8 mouse cellular contexts compared by ENCODE assay signal in the genomic region with DNA sequence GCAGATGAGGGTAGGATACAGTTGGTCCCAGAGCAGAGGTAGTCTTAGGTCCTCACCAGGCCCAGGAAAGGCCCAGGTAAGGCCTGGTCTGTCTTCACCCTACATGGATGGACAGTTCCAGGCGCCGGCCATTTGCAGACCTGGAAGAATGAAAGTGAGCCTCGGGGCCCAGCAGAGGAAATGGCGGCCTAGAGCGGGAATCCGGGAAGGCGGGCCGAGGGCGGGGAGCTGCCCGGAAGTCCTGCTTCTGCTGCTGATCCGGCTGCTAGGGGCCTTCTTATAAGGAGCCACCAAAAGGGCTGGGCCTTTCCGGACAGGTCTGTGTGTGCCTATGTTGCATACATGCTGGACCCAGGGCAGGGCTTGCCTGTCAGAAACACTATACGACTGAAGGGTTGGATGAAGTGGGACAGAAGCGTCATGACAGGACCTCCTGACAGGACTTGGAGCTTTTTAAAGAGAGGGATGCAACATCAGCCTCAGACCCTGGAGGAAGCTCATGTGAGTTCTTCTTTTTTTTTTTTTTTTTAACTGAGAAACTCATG. TPM values are rescaled to one million over a fixed set of nuclear protein-coding genes. Genes with fewer than 3 reads are reported as not detected.
DNase-seq lines count a peak whose midpoint lies in the region; ATAC-seq and TF ChIP-seq lines count a peak whose summit lies in the region.
"Had no signal": no experiment of that assay in that cellular context is flagged by ENCODE, and none has a peak within 500 bp of the region (broad histone marks: within the 10 kb centered on the region; RNA-seq: fewer than 3 reads in every experiment).

No protein-coding gene starts in this region.

- H3K4me3 ChIP-seq in neural tube, embryonic 13.5 days: no peak overlapping the region
- H3K4me3 ChIP-seq in kidney, postnatal 0 days (replicated peaks; ENCODE audit: low read depth, low read length): no peak overlapping the region
- H3K4me3 ChIP-seq: megakaryocyte, embryonic 14.5 days had no signal

- H3K9me3 ChIP-seq in neural tube, embryonic 13.5 days: no peaks in the 10 kb centered on the region
- H3K9me3 ChIP-seq in kidney, postnatal 0 days (replicated peaks; ENCODE audit: low read length): no peaks in the 10 kb centered on the region
- H3K9me3 ChIP-seq: megakaryocyte, embryonic 14.5 days had no signal

- peaks cover 96% of the 10 kb centered on the region for H3K4me1 ChIP-seq in neural tube, embryonic 13.5 days (replicated peaks)
- H3K4me1 ChIP-seq in kidney, postnatal 0 days (replicated peaks; ENCODE audit: insufficient read depth, low read length): peaks cover 25% of the 10 kb centered on the region
- H3K4me1 ChIP-seq: megakaryocyte, embryonic 14.5 days had no signal

- H3K27me3 ChIP-seq in neural tube, embryonic 13.5 days: no peaks in the 10 kb centered on the region
- no peaks in the 10 kb centered on the region for H3K27me3 ChIP-seq in kidney, postnatal 0 days (ENCODE audit: insufficient read depth, low read length)

- no peak for TF ChIP-seq CTCF in kidney, postnatal 0 days (IDR thresholded peaks at IDR 0.05; ENCODE audit: low read depth)

- no peak for ATAC-seq in neural tube, embryonic 13.5 days (ENCODE audit: low read depth)
- ATAC-seq in kidney, postnatal 0 days (replicated peaks; ENCODE audit: low FRiP score, low read depth): no peak
- ATAC-seq in erythroblast, adult 5-6 weeks (replicated peaks; ENCODE audit: low FRiP score, poor library complexity, severe bottlenecking): no peak

- peak overlapping the region; percentile 36; the same call in 1 of the 2 replicates for H3K4me2 ChIP-seq in neural tube, embryonic 13.5 days
- no peak overlapping the region for H3K4me2 ChIP-seq in kidney, postnatal 0 days (ENCODE audit: low read length)

- intact Hi-C loops in gastrocnemius, postnatal 14 days (cut with DNase I; ENCODE audit: low total_unique reads): no loop called here

- H3K36me3 ChIP-seq in neural tube, embryonic 13.5 days: peaks cover 59% of the 10 kb centered on the region
- peaks cover 26% of the 10 kb centered on the region for H3K36me3 ChIP-seq in kidney, postnatal 0 days (ENCODE audit: insufficient read depth, low read length)

- H3K27ac ChIP-seq in neural tube, embryonic 13.5 days (replicated peaks): peak overlapping the region; percentile 85
- peak overlapping the region; percentile 34; the same call in 1 of the 2 replicates for H3K27ac ChIP-seq in kidney, postnatal 0 days

- peak; percentile 60 for DNase-seq in gastrocnemius, postnatal 14 days
- DNase-seq in gastrocnemius, postnatal 25 days: no peak
- DNase-seq in neural tube, embryonic 10.5 days (ENCODE audit: extremely low spot score, low spot score): no peak
- DNase-seq in kidney, postnatal 0 days (ENCODE audit: low spot score): no peak
- DNase-seq in embryo, embryonic 9.5 days (ENCODE audit: extremely low spot score): no peak

- peak overlapping the region; percentile 52; the same call in 1 of the 2 replicates for H3K9ac ChIP-seq in neural tube, embryonic 13.5 days
- H3K9ac ChIP-seq in kidney, postnatal 0 days (ENCODE audit: low read depth, low read length): no peak overlapping the region

- 89% methylated on average over 14 of the region's 14 CpGs for WGBS in neural tube, embryonic 13.5 days
- WGBS in kidney, postnatal 0 days: 77% methylated on average over 14 of the region's 14 CpGs

RNA-seq across cellular contexts. Expression of gene Ppara, which starts 50.5 kb away (rescaled TPM):
- 10 to 100 TPM in 1 of 2 experiments, 1 to 10 TPM in 1; 6.3 to 16.3 TPM for total RNA-seq in gastrocnemius, postnatal 14 days (2021)
- 10 to 100 TPM; 11.4 to 19.3 TPM for total RNA-seq in gastrocnemius, postnatal 25 days (2021)
- polyA plus RNA-seq in neural tube, embryonic 13.5 days (2015; fragmentation: Nextera tagmentation; extraction: Ambion mirVana): 1.0 and 2.0 TPM in 2 replicates
- polyA plus RNA-seq in kidney, postnatal 0 days (2015; fragmentation: Nextera tagmentation; extraction: Ambion mirVana): 10.9 and 12.0 TPM in 2 replicates
- total RNA-seq in erythroblast, adult 5-6 weeks (2015; ENCODE audit: low replicate concordance): not detected in 2 replicates
- total RNA-seq in erythroblast, adult 5-6 weeks (2017; ENCODE audit: low replicate concordance): not detected in 2 replicates

Comparison
In these comparisons a context has a peak if more than half of its experiments do, and no peak if none do; other contexts are left out.
1. RNA of gene Ppara, which starts 50.5 kb away (total RNA-seq): 11.4 to 19.3 TPM in gastrocnemius, postnatal 25 days and 6.3 to 16.3 TPM in gastrocnemius, postnatal 14 days; not detected in erythroblast, adult 5-6 weeks; every median in the first group is over 4 times any median in the second.